Mouse (Mus musculus) heart, embryonic 16.5 days (tissue): Measurements from ENCODE around the gene Spats1. TPM values are rescaled to one million over a fixed set of nuclear protein-coding genes. Genes with fewer than 3 reads are reported as not detected.
"Not testable (repeated sequence)": the region's sequence is repeated elsewhere in the genome, so short reads cannot be mapped to it uniquely, and the experiment has no call there.

Experiments
- ATAC-seq: fragments of 200-750 bp; cut with Nextera tagmentation; replicated peaks from 2 replicates; pipeline ENCODE4 v1.8.0; 2017; ENCODE audit warnings: moderate number of reproducible peaks; ENCODE audit not compliant: insufficient read depth, low FRiP score; ENCODE audit errors: extremely low read depth
- H3K27ac ChIP-seq: fragments of 300-500 bp; sonication (generic); 2 replicates; pipeline ENCODE4 v1.5.1; 2014; ENCODE audit warnings: mild to moderate bottlenecking, low read length, control low read depth, moderate library complexity
- H3K27me3 ChIP-seq: fragments of 300-500 bp; sonication (generic); 2 replicates; pipeline ENCODE4 v1.6.1; 2014; ENCODE audit warnings: low read length, mixed read lengths; ENCODE audit not compliant: control insufficient read depth, insufficient read depth
- H3K36me3 ChIP-seq: fragments of 300-500 bp; sonication (generic); 2 replicates; pipeline ENCODE4 v1.6.1; 2014; ENCODE audit not compliant: control insufficient read depth, insufficient read depth
- H3K4me1 ChIP-seq: fragments of 300-500 bp; sonication (generic); 2 replicates; pipeline ENCODE4 v1.6.1; 2014; ENCODE audit warnings: low read length, mixed read lengths; ENCODE audit not compliant: control insufficient read depth, insufficient read depth
- H3K4me2 ChIP-seq: fragments of 300-500 bp; sonication (generic); 2 replicates; pipeline ENCODE4 v1.6.1; 2014; ENCODE audit warnings: low read depth, mild to moderate bottlenecking, control low read depth, low read length
- H3K4me3 ChIP-seq: fragments of 300-500 bp; sonication (generic); 2 replicates; pipeline ENCODE4 v1.5.1; 2014; ENCODE audit warnings: mild to moderate bottlenecking, control low read depth, low read length
- H3K9ac ChIP-seq: fragments of 300-500 bp; sonication (generic); 2 replicates; pipeline ENCODE4 v1.6.1; 2014; ENCODE audit warnings: low read length, control low read depth
- H3K9me3 ChIP-seq: fragments of 300-500 bp; sonication (generic); replicated peaks from 2 replicates; pipeline ENCODE4 v1.6.1; 2016; ENCODE audit warnings: low read length; ENCODE audit not compliant: control insufficient read depth
- WGBS: fragments of 180-500 bp; shearing (Covaris S2); extraction: QIAGEN DNeasy Blood & Tissue Kit; methylation state at CpG from one replicate; pipeline ENCODE4 v1.1.7; 2014; 5-methylcytosine and 5-hydroxymethylcytosine counted together
- polyA plus RNA-seq: library from polyadenylated mRNA; unstranded; fragments of >200 nt; fragmentation: Nextera tagmentation; extraction: Ambion mirVana; gene quantifications from 2 replicates; pipeline ENCODE4 v1.2.1, GENCODE M21; 2015

Spats1 gene
- polyA plus RNA-seq, 1 experiment from 2014 or later: 1.2 TPM

- Histone ChIP-seq H3K4me2 (no peak overlapping the region), H3K9ac (no peak overlapping the region), H3K4me3 (no peak overlapping the region), H3K4me1 (no peaks in the 10 kb centered on the region; the same call in 1 of the 2 replicates), H3K27ac (no peak overlapping the region), H3K9me3 (no peaks in the 10 kb centered on the region), H3K36me3 (0 out of 2 replicates have a peak, but pooled peaks cover 3% of the 10 kb centered on the region), H3K27me3 (no peaks in the 10 kb centered on the region)
- ATAC-seq: no peak
- 79% methylated on average over 4 of the region's 4 CpGs for WGBS
Measured at GRCm38 (mm10) chr17:45445923-45446322, 29.3 kb downstream of the Spats1 start.

GRCm38 (mm10) chr17:45434262-45434590 lies 41.0 kb downstream of the Spats1 start:
- Histone ChIP-seq H3K27ac (peak overlapping the region; percentile 96), H3K9me3 (no peaks in the 10 kb centered on the region), H3K4me1 (peaks cover 20% of the 10 kb centered on the region), H3K27me3 (no peaks in the 10 kb centered on the region), H3K9ac (peak overlapping the region; percentile 90), H3K4me3 (peak overlapping the region; percentile 79), H3K36me3 (no peaks in the 10 kb centered on the region), H3K4me2 (peak overlapping the region; percentile 89)
- WGBS: 4% methylated on average over 12 of the region's 12 CpGs
- ATAC-seq: no peak

GRCm38 (mm10) chr17:45433419-45434261 lies 41.6 kb downstream of the Spats1 start, which contains the start of gene Cdc5l:
Gene Cdc5l (minus strand): TSS chr17:45433737.
- peaks cover 20% of the 10 kb centered on the region for H3K4me1 ChIP-seq

GRCm38 (mm10) chr17:45432706-45433398 lies 42.4 kb downstream of the Spats1 start:
- Histone ChIP-seq H3K4me2 (peak overlapping the region; percentile 81), H3K9me3 (no peaks in the 10 kb centered on the region), H3K9ac (peak overlapping the region; percentile 90), H3K36me3 (no peaks in the 10 kb centered on the region), H3K27me3 (no peaks in the 10 kb centered on the region), H3K4me1 (peaks cover 20% of the 10 kb centered on the region), H3K27ac (peak overlapping the region; percentile 96), H3K4me3 (peak overlapping the region; percentile 79)
- peak; percentile 66 for ATAC-seq
- under 1% methylated on average over 62 of the region's 62 CpGs for WGBS

More at GRCm38 (mm10) chr17:45433419-45434261, 41.6 kb downstream of the Spats1 start, which contains the start of gene Cdc5l:
- H3K4me2 ChIP-seq: peak within 1 kb of the TSS; percentile 89
- peak within 1 kb of the TSS; percentile 90 for H3K9ac ChIP-seq
- peak within 1 kb of the TSS; percentile 79 for H3K4me3 ChIP-seq
- peak within 1 kb of the TSS; percentile 96 for H3K27ac ChIP-seq
- WGBS: under 1% methylated on average over 73 of the region's 73 CpGs
- no peaks in the 10 kb centered on the region for H3K9me3 ChIP-seq
- no peaks in the 10 kb centered on the region for H3K27me3 ChIP-seq
- peak; percentile 94 for ATAC-seq
- no peaks in the 10 kb centered on the region for H3K36me3 ChIP-seq

GRCm38 (mm10) chr17:45432007-45432406 lies 43.2 kb downstream of the Spats1 start:
- H3K27ac ChIP-seq: no peak overlapping the region
- peak overlapping the region; percentile 79 for H3K4me3 ChIP-seq
- H3K36me3 ChIP-seq: no peaks in the 10 kb centered on the region
- no peak for ATAC-seq
- peak overlapping the region; percentile 81 for H3K4me2 ChIP-seq
- no peaks in the 10 kb centered on the region for H3K27me3 ChIP-seq
- H3K9me3 ChIP-seq: no peaks in the 10 kb centered on the region
- 72% methylated on average over 3 of the region's 3 CpGs for WGBS
- peaks cover 20% of the 10 kb centered on the region for H3K4me1 ChIP-seq
- H3K9ac ChIP-seq: peak overlapping the region; percentile 90

GRCm38 (mm10) chr17:45417387-45417786 lies 57.8 kb downstream of the Spats1 start:
- no peak overlapping the region for H3K4me3 ChIP-seq
- no peak overlapping the region for H3K4me2 ChIP-seq
- no peaks in the 10 kb centered on the region for H3K27me3 ChIP-seq
- H3K27ac ChIP-seq: no peak overlapping the region
- H3K4me1 ChIP-seq: no peaks in the 10 kb centered on the region
- ATAC-seq: no peak
- peaks cover 55% of the 10 kb centered on the region for H3K36me3 ChIP-seq
- no peak overlapping the region for H3K9ac ChIP-seq
- H3K9me3 ChIP-seq: no peaks in the 10 kb centered on the region
- WGBS: 66% methylated on average over 2 of the region's 2 CpGs

GRCm38 (mm10) chr17:45411617-45412016 lies 63.6 kb downstream of the Spats1 start:
- not testable (repeated sequence) for H3K27me3 ChIP-seq, H3K4me2 ChIP-seq, H3K4me1 ChIP-seq, H3K9ac ChIP-seq, H3K27ac ChIP-seq, H3K9me3 ChIP-seq, H3K4me3 ChIP-seq, ATAC-seq
- peaks cover 71% of the 10 kb centered on the region for H3K36me3 ChIP-seq
- WGBS: 92% methylated on average over 2 of the region's 2 CpGs

GRCm38 (mm10) chr17:45408719-45409118 lies 66.5 kb downstream of the Spats1 start:
- Histone ChIP-seq H3K4me2 (no peak overlapping the region), H3K9me3 (no peaks in the 10 kb centered on the region), H3K4me3 (no peak overlapping the region), H3K9ac (no peak overlapping the region), H3K4me1 (no peaks in the 10 kb centered on the region), H3K27me3 (no peaks in the 10 kb centered on the region), H3K27ac (no peak overlapping the region), H3K36me3 (peaks cover 65% of the 10 kb centered on the region)
- 94% methylated on average over 2 of the region's 2 CpGs for WGBS
- ATAC-seq: no peak

- Histone ChIP-seq H3K4me1 (no peaks in the 10 kb centered on the region), H3K36me3 (peaks cover 51% of the 10 kb centered on the region)
Measured at GRCm38 (mm10) chr17:45406281-45406680, 68.9 kb downstream of the Spats1 start.

More at GRCm38 (mm10) chr17:45406281-45406680, 68.9 kb downstream of the Spats1 start:
- Histone ChIP-seq H3K4me3 (no peak overlapping the region), H3K9ac (no peak overlapping the region), H3K4me2 (no peak overlapping the region), H3K9me3 (no peaks in the 10 kb centered on the region), H3K27ac (no peak overlapping the region), H3K27me3 (no peaks in the 10 kb centered on the region)
- WGBS: 93% methylated on average over 10 of the region's 10 CpGs
- no peak for ATAC-seq
